8 mouse cellular contexts compared by ENCODE assay signal in genomic region chr17:70488784-70489265, GRCm38 (mm10).
DNase-seq lines count a peak whose midpoint lies in the region; ATAC-seq lines count a peak whose summit lies in the region.

No protein-coding gene starts in this region.

- WGBS in forebrain, embryonic 16.5 days: 37% methylated on average over 7 of the region's 7 CpGs
- WGBS in midbrain, embryonic 15.5 days: 61% methylated on average over 7 of the region's 7 CpGs

- H3K4me3 ChIP-seq in forebrain, embryonic 16.5 days (replicated peaks; ENCODE audit: low read length): no peak overlapping the region
- no peak overlapping the region for H3K4me3 ChIP-seq in midbrain, embryonic 15.5 days

- H3K4me2 ChIP-seq in forebrain, embryonic 16.5 days (ENCODE audit: low read length): no peak overlapping the region
- H3K4me2 ChIP-seq in midbrain, embryonic 15.5 days: no peak overlapping the region

- intact Hi-C loops in gastrocnemius, postnatal 36 days (cut with DNase I): no loop called here

- H3K9ac ChIP-seq in forebrain, embryonic 16.5 days (replicated peaks; ENCODE audit: low read depth, low read length): no peak overlapping the region
- H3K9ac ChIP-seq in midbrain, embryonic 15.5 days: no peak overlapping the region

- H3K27ac ChIP-seq in forebrain, embryonic 16.5 days (ENCODE audit: low read length): peak overlapping the region; percentile 21; the same call in 1 of the 2 replicates
- H3K27ac ChIP-seq in midbrain, embryonic 15.5 days: no peak overlapping the region

- ATAC-seq in forebrain, embryonic 16.5 days: peak; percentile 93
- peak; percentile 82 for ATAC-seq in midbrain, embryonic 15.5 days (replicated peaks)
- no peak for ATAC-seq in erythroid progenitor cell, adult 5-6 weeks (replicated peaks; ENCODE audit: low FRiP score, poor library complexity, severe bottlenecking)

- DNase-seq in retina, adult 2 months (ENCODE audit: low read depth, low spot score): peak; percentile 22
- DNase-seq in retina, embryonic 14.5 days (ENCODE audit: low spot score): no peak
- DNase-seq in layer of hippocampus, postnatal 10 days (ENCODE audit: low spot score in 2 of 2): peak; percentile 76 to 81
- no peak for DNase-seq in urinary bladder, postnatal 14 days (ENCODE audit: low spot score)
- no peak for DNase-seq in gastrocnemius, postnatal 36 days

- H3K36me3 ChIP-seq in forebrain, embryonic 16.5 days (ENCODE audit: control insufficient read depth, insufficient read depth): no peaks in the 10 kb centered on the region
- no peaks in the 10 kb centered on the region for H3K36me3 ChIP-seq in midbrain, embryonic 15.5 days (replicated peaks)

- H3K4me1 ChIP-seq in forebrain, embryonic 16.5 days (replicated peaks; ENCODE audit: control insufficient read depth, insufficient read depth, low read length): peaks cover 11% of the 10 kb centered on the region
- 0 out of 2 replicates have a peak, but pooled peaks cover 2% of the 10 kb centered on the region for H3K4me1 ChIP-seq in midbrain, embryonic 15.5 days

- H3K27me3 ChIP-seq in forebrain, embryonic 16.5 days (replicated peaks; ENCODE audit: control insufficient read depth, insufficient read depth, low read length): no peaks in the 10 kb centered on the region
- no peaks in the 10 kb centered on the region for H3K27me3 ChIP-seq in midbrain, embryonic 15.5 days (replicated peaks)

- H3K9me3 ChIP-seq in forebrain, embryonic 16.5 days (ENCODE audit: control insufficient read depth, low read length): no peaks in the 10 kb centered on the region
- no peaks in the 10 kb centered on the region for H3K9me3 ChIP-seq in midbrain, embryonic 15.5 days

Comparison
In these comparisons a context has a peak if more than half of its experiments do, and no peak if none do; other contexts are left out.
1. DNase-seq: peak in retina, adult 2 months (single experiment) and layer of hippocampus, postnatal 10 days (2 of 2); none in retina, embryonic 14.5 days (single experiment), urinary bladder, postnatal 14 days (single experiment) and gastrocnemius, postnatal 36 days (0 of 2).